Mouse (Mus musculus): Measurements from ENCODE around the gene Neurl1a.
"Not testable (repeated sequence)": the region's sequence is repeated elsewhere in the genome, so short reads cannot be mapped to it uniquely, and the experiment has no call there.

Gene Neurl1a

DNA sequence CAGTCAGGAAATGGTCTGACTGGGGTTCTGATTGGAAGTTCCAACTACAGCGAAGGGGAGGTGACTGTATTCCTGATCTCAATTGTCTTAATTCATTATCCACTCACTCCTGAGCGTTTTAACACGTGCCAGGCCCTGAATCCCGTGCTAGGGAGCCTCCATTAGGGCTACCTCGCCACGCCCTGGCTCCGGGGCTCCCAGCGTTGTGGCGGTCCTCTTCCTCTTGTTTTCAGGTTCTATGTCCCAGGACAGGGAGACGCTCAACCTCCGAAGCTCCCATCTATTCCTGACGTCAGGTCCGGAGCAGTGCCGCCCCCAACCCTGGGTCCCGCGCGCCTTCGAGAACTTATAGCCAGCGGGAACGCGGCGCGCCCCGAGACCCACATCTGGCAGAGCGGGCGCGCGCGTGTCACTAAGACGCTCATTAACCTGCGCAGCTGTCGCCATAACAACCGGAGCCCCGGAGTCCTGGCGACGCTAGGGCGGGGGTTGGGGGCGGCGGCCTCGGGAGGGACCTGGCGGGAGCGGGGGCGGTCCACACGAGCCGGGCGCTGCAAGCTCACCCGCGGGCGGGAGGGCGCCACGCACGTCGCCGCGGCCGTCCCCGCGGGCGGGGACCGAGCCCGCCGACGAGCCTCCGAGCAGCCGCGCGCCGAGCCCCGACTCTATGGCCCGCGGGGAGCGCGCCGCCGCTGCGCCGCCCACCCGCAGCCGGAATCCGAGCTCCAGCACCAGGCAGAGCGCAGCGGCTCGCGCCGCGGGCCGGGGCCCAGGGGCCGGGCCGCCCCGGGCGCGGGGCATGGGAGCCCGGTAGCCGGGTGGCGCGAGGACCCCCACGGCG is at the start of gene Neurl1a:
Gene Neurl1a (plus strand): TSS at position 390 of the 841 bp plus-strand sequence.
- DNase-seq (ENCODE audit: low spot score in 2 of 2): peak; percentile 74 to 81

DNA sequence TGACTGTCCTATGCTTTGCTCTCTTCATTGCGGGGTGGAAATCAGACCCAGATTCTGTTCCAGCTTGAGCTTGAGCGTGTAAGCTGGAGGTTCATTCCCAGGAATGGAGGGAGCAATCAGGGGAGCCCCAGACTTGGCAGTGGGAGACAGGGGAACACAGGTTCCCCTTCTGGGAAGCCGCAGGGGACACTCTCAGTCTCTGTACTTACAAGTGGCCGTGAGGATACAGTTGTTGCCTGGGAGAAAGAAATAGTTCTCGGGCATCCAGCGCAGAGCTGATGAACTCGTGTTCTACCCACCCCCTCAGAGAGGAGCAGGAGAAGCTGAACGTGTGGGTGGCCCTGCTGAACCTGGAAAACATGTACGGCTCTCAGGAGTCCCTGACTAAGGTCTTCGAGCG is 49.8 kb upstream of the Neurl1a start:
- no peak for DNase-seq (ENCODE audit: low spot score in 2 of 2)

DNA sequence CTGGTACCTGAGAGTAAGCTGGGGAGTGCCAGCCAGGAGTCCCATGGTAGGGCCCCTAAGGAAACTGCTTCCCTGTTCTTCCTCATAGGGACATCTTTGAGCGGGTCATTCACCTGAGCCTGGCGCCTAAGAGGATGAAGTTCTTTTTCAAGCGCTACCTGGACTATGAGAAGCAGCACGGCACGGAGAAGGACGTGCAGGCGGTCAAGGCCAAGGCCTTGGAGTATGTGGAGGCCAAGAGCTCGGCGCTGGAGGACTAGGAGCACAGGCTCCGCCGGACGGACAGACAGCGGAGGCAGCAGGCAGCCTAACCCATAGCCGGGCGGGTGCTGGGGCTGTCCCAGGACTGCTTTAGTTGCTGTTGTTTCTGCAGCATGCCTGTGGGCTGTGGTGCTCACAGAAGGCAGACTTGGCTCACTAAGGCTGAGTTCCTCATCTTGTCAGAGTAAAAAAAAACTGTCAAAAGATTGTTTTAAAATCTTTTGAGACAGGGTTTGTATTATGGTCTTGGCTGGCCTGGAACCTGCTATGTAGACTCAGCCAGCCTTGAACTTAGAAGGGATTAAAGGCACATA is 48.0 kb upstream of the Neurl1a start:
- no peak for DNase-seq (ENCODE audit: low spot score in 2 of 2)

DNA sequence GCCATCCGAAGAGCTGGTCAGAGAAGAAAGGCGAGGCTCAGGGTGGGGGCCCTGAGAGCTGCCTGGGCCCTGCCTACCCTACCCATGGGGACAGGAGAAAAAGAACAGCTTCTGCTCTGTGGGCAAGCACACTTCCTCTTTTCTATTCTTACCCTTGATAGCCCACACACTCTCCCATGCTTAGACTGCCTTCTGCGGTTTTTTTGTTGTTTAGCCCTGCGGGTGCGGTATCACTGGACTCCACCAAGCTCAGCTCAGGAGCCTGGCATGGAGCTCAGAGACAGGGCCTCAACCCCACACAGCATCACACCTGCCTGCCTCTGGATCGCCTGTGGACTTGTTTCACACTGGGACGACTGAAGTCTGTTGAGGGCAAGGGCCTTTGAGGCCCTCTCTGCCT is 45.5 kb upstream of the Neurl1a start:
- no peak for DNase-seq (ENCODE audit: low spot score in 2 of 2)

DNA sequence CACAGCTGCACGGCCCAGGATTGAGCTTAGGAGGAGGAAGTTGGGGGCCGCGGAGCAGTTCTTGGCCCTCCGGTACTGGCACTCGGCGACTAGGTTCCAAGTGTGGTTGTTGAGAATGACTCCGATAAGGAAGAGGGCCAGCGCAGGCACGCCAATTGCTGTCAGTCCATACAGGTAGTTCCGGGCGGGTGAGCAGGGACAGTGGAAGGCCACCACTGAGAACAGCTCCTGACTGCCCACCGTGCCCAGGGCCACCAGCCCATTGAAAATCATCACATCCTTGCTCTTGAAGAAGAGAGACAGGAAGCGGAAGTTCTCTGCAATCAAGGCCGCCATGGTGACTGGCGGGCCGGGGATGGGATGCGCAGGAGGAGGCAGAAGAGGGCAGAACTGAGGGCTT is 43.1 kb upstream of the Neurl1a start:
- no peak for DNase-seq (ENCODE audit: low spot score in 2 of 2)

- no peak for DNase-seq (ENCODE audit: low spot score in 2 of 2)
These were observed 42.5 kb upstream of the Neurl1a start for GRCm38 (mm10) chr19:47136170-47136569.

GRCm38 (mm10) chr19:47137051-47137581 is 41.5 kb upstream of the Neurl1a start:
- peak; percentile 55 to 61 for DNase-seq (ENCODE audit: low spot score in 2 of 2)

DNA sequence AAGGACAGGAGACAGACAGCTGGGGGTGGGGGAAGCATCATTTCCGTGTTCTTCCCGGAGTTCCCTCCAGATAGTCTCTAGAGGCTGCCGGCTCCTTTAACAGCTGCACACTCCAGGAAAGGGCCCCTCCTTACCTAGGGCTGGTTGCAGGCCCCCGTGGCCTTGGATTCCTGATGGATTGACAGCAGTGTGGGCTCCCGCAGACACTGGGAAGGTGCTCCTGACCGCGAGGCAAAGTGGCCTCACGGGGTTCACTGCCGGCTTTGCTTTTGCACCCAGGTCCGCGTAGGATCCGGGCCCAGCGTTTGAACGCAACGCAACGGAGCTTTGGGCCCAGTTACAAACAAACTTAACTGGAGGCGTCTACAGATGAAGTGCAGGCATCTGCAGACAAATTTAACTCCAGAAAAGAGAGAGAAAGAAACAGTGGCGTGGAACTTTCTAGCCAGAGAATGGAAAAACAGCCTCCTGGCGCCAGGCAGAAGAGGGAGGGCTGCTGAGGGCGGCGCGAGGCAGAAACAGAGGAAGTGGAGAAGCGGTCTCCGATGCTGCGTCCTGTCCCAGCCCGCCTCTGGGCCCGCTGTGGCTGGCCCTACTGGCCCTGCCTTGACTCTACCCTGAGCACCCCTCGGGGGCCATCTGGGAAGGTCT is 40.7 kb upstream of the Neurl1a start, which contains the start of gene Calhm2:
Gene Calhm2 (minus strand): TSS at position 524 of the 651 bp plus-strand sequence.
- DNase-seq (ENCODE audit: low spot score in 2 of 2): peak; percentile 59 to 72

- DNase-seq (ENCODE audit: low spot score in 2 of 2): not testable (repeated sequence)
These were observed 39.0 kb upstream of the Neurl1a start for GRCm38 (mm10) chr19:47139611-47140010.

- no peak for DNase-seq (ENCODE audit: low spot score in 2 of 2)
These were observed 36.2 kb upstream of the Neurl1a start for GRCm38 (mm10) chr19:47142438-47142837.

GRCm38 (mm10) chr19:47144154-47144553 is 34.5 kb upstream of the Neurl1a start, which contains the start of gene Calhm1:
Gene Calhm1, minus strand, starts transcription at chr19:47144254.
- no peak for DNase-seq (ENCODE audit: low spot score in 2 of 2)

GRCm38 (mm10) chr19:47148267-47148847 is 30.3 kb upstream of the Neurl1a start:
- no peak for DNase-seq (ENCODE audit: low spot score in 2 of 2)

GRCm38 (mm10) chr19:47149854-47150253 is 28.8 kb upstream of the Neurl1a start:
- no peak for DNase-seq (ENCODE audit: low spot score in 2 of 2)

GRCm38 (mm10) chr19:47151332-47152061 is 27.1 kb upstream of the Neurl1a start:
- peak; percentile 64 to 69 for DNase-seq (ENCODE audit: low spot score in 2 of 2)

GRCm38 (mm10) chr19:47152062-47152369 is 26.6 kb upstream of the Neurl1a start:
- DNase-seq (ENCODE audit: low spot score in 2 of 2): no peak

GRCm38 (mm10) chr19:47153767-47154166 is 24.9 kb upstream of the Neurl1a start:
- DNase-seq (ENCODE audit: low spot score in 2 of 2): no peak

DNA sequence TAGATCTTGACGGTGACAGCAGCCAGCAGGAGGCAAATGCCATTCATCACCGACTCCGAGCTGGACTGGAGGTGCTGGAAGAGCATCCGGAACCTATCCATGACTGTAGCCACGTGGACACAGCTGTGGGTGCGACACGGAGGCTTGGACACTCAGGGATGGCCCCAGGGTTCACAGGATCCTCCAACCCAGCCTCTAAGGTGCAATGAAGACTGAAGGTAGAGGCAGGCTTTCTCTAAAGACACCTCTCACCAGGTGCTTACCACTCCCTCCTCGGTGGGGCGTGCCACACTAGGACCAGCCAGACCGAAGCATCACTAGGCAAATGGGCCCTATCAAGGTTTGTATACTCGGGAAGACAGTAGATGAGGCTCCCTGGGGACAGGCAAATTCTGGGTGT is 21.0 kb upstream of the Neurl1a start, which contains the start of gene Calhm3:
Gene Calhm3 (minus strand): TSS at position 101 of the 400 bp plus-strand sequence.
- DNase-seq (ENCODE audit: low spot score in 2 of 2): no peak

GRCm38 (mm10) chr19:47161669-47162068 is 17.0 kb upstream of the Neurl1a start:
- no peak for DNase-seq (ENCODE audit: low spot score in 2 of 2)

DNA sequence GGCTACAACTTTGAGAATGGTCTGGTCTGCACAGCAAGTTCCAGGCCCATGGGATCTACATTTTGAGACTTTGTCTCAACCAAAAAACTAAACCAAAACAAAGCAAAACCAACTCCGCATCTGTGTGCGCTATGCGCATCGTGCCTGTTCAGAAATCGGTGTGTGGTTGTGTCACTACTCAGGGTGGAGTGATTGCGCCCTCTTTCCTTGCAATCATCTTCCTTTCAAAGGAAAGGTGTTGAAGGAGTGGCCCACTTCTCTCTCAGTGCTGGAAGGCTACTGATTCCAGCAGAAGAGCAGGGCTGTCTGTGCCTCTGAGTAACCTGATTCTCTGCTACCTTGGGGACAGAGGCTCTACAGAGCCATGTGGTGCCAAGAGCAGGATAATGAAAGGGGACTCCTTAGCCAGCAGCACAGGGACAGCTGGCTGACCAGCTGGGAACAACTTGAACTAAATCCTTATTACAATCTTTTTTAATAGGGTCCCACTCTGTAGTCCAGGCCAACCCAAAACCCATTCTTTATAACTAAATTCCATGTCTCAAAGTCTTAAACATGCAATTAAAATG is 15.4 kb upstream of the Neurl1a start:
- DNase-seq (ENCODE audit: low spot score in 2 of 2): no peak

GRCm38 (mm10) chr19:47166758-47167157 is 11.9 kb upstream of the Neurl1a start:
- no peak for DNase-seq (ENCODE audit: low spot score in 2 of 2)

Measured in right cerebral cortex, postnatal 10 days (tissue).